Mouse (Mus musculus) brain, embryonic 14.5 days (tissue): ENCODE measurements around the gene Emc8. TPM values are rescaled to one million over a fixed set of nuclear protein-coding genes. Genes with fewer than 3 reads are reported as not detected.

ENCODE experiments used
- DNase-seq: peaks from one replicate; pipeline ENCODE4 v3.0.0-alpha.2; 2011; ENCODE audit warnings: low read depth
- CTCF ChIP-seq: fragments of 200-500 bp; IDR thresholded peaks from 2 replicates; pipeline ENCODE4 v1.5.1; 2012; ENCODE audit warnings: inconsistent platforms, mild to moderate bottlenecking, moderate library complexity, borderline replicate concordance; ENCODE audit not compliant: insufficient read depth, insufficient read length; ENCODE audit errors: extremely low read depth
- POLR2A ChIP-seq: fragments of 200-500 bp; IDR thresholded peaks from 2 replicates; pipeline ENCODE4 v1.6.1; 2012; ENCODE audit warnings: mild to moderate bottlenecking, inconsistent platforms, borderline replicate concordance; ENCODE audit not compliant: poor library complexity, insufficient read depth, insufficient read length, severe bottlenecking; ENCODE audit errors: extremely low read depth
- polyA plus RNA-seq: library from polyadenylated mRNA; depleted of rRNA; stranded (reverse); fragments of >200 nt; gene quantifications from 2 replicates; pipeline ENCODE4 v1.2.3, GENCODE M21; 2012

Emc8 gene
- polyA plus RNA-seq, 1 experiment, result 79.7 TPM

- no peak for TF ChIP-seq POLR2A
- TF ChIP-seq CTCF, result no peak
- peak; percentile 21 for DNase-seq
Observed at GRCm38 (mm10) chr8:120666807-120667470, 1.4 kb downstream of the Emc8 start.

GRCm38 (mm10) chr8:120665726-120666455 lies 2.5 kb downstream of the Emc8 start:
- no peak for DNase-seq
- TF ChIP-seq POLR2A, result no peak
- no peak for TF ChIP-seq CTCF

GRCm38 (mm10) chr8:120664566-120664965 lies 3.8 kb downstream of the Emc8 start:
- DNase-seq, result no peak

GRCm38 (mm10) chr8:120657415-120657814 lies 11.0 kb downstream of the Emc8 start:
- DNase-seq, result no peak
- TF ChIP-seq CTCF, result no peak
- TF ChIP-seq POLR2A, result no peak

More at GRCm38 (mm10) chr8:120664566-120664965, 3.8 kb downstream of the Emc8 start:
- TF ChIP-seq POLR2A (no peak), CTCF (no peak)

- TF ChIP-seq POLR2A (no peak), CTCF (no peak)
Observed at GRCm38 (mm10) chr8:120656322-120657052, 11.9 kb downstream of the Emc8 start.

GRCm38 (mm10) chr8:120647532-120647931 lies 20.8 kb downstream of the Emc8 start, which contains the start of gene 1190005I06Rik:
1190005I06Rik (minus strand) TSS chr8:120647632.
- TF ChIP-seq POLR2A (no peak), CTCF (no peak)
- DNase-seq, result no peak

More at GRCm38 (mm10) chr8:120656322-120657052, 11.9 kb downstream of the Emc8 start:
- DNase-seq, result peak; percentile 37

- TF ChIP-seq POLR2A, result no peak
- TF ChIP-seq CTCF, result no peak
- DNase-seq, result peak; percentile 85
Observed at GRCm38 (mm10) chr8:120644663-120645062, 23.7 kb downstream of the Emc8 start.

- DNase-seq, result no peak
Observed at GRCm38 (mm10) chr8:120642031-120642662, 26.2 kb downstream of the Emc8 start.

GRCm38 (mm10) chr8:120641245-120641644 lies 27.1 kb downstream of the Emc8 start:
- DNase-seq, result no peak
- no peak for TF ChIP-seq CTCF
- TF ChIP-seq POLR2A, result no peak

More at GRCm38 (mm10) chr8:120642031-120642662, 26.2 kb downstream of the Emc8 start:
- TF ChIP-seq CTCF (no peak), POLR2A (no peak)

GRCm38 (mm10) chr8:120634329-120634839 lies 34.0 kb downstream of the Emc8 start:
- DNase-seq, result no peak
- TF ChIP-seq CTCF (no peak), POLR2A (no peak)

- TF ChIP-seq CTCF (no peak), POLR2A (no peak)
- peak; percentile 43 for DNase-seq
Observed at GRCm38 (mm10) chr8:120633665-120634271, 34.6 kb downstream of the Emc8 start.

- no peak for TF ChIP-seq POLR2A
- no peak for TF ChIP-seq CTCF
- DNase-seq, result no peak
Observed at GRCm38 (mm10) chr8:120632969-120633664, 35.3 kb downstream of the Emc8 start.
